Comparison of ENCODE assay signal across 36 mouse cellular contexts in the genomic region with DNA sequence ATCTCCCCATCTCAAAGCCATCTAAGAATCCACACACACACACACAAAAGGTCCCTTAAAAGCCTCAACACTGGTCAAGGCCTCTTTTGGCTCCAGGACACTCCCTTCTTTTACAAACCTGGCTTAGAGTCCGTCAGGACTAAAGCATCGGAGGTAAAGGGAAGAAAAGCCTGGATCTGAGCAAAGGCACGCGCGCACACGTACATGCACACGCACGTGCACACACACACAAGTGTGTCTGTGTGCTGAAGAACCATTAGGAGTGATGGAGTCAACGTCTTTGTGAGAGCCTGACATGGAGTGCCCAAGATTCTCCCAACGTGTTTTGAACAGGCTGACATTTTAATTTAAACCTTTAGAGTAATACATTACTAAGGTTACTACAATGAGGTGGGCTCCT. TPM values are rescaled to one million over a fixed set of nuclear protein-coding genes. Genes with fewer than 3 reads are reported as not detected.
DNase-seq lines count a peak whose midpoint lies in the region; ATAC-seq and TF ChIP-seq lines count a peak whose summit lies in the region.
"Had no signal": no experiment of that assay in that cellular context is flagged by ENCODE, and none has a peak within 500 bp of the region (broad histone marks: within the 10 kb centered on the region; RNA-seq: fewer than 3 reads in every experiment).

No protein-coding gene starts in this region.

- no peak overlapping the region for H3K4me3 ChIP-seq in forebrain, postnatal 0 days (ENCODE audit: low read depth, low read length)
- H3K4me3 ChIP-seq in forebrain, embryonic 12.5 days (replicated peaks), result no peak overlapping the region
- no peak overlapping the region for H3K4me3 ChIP-seq in neural tube, embryonic 11.5 days (ENCODE audit: low read depth, low read length)
- no peak overlapping the region for H3K4me3 ChIP-seq in embryonic facial prominence, embryonic 11.5 days (ENCODE audit: low read depth, low read length)
- no peak overlapping the region for H3K4me3 ChIP-seq in lung, postnatal 0 days (ENCODE audit: low read depth, low read length)
- H3K4me3 ChIP-seq: forebrain, embryonic 15.5 days; gastrocnemius, adult 2 months; heart, adult 2 months; heart, embryonic 13.5 days; hindbrain, embryonic 10.5 days; intestine, embryonic 15.5 days; limb, embryonic 10.5 days; limb, embryonic 15.5 days; liver, embryonic 13.5 days; midbrain, embryonic 15.5 days; myocyte had no signal

- no peaks in the 10 kb centered on the region for H3K9me3 ChIP-seq in forebrain, postnatal 0 days (ENCODE audit: low read length)
- no peaks in the 10 kb centered on the region for H3K9me3 ChIP-seq in forebrain, embryonic 12.5 days
- no peaks in the 10 kb centered on the region for H3K9me3 ChIP-seq in neural tube, embryonic 11.5 days (ENCODE audit: control insufficient read depth, low read length)
- no peaks in the 10 kb centered on the region for H3K9me3 ChIP-seq in embryonic facial prominence, embryonic 11.5 days (replicated peaks; ENCODE audit: control insufficient read depth, low read length)
- no peaks in the 10 kb centered on the region for H3K9me3 ChIP-seq in lung, postnatal 0 days (ENCODE audit: low read length)
- H3K9me3 ChIP-seq: embryonic facial prominence, embryonic 15.5 days; forebrain, embryonic 15.5 days; heart, embryonic 13.5 days; hindbrain, embryonic 10.5 days; intestine, embryonic 15.5 days; limb, embryonic 10.5 days; limb, embryonic 15.5 days; liver, embryonic 13.5 days; midbrain, embryonic 15.5 days had no signal

- peaks cover 4% of the 10 kb centered on the region; the same call in 1 of the 2 replicates for H3K4me1 ChIP-seq in forebrain, postnatal 0 days (ENCODE audit: insufficient read depth)
- H3K4me1 ChIP-seq in forebrain, embryonic 12.5 days, result peaks cover 17% of the 10 kb centered on the region
- peaks cover 5% of the 10 kb centered on the region; the same call in 1 of the 2 replicates for H3K4me1 ChIP-seq in neural tube, embryonic 11.5 days (ENCODE audit: control insufficient read depth, insufficient read depth, low read length)
- peaks cover 3% of the 10 kb centered on the region for H3K4me1 ChIP-seq in embryonic facial prominence, embryonic 11.5 days (ENCODE audit: control insufficient read depth, insufficient read depth, low read length)
- no peaks in the 10 kb centered on the region for H3K4me1 ChIP-seq in lung, postnatal 0 days (ENCODE audit: insufficient read depth, low read depth, low read length)
- H3K4me1 ChIP-seq: liver, embryonic 13.5 days had no signal

- H3K9ac ChIP-seq in forebrain, postnatal 0 days, result no peak overlapping the region
- no peak overlapping the region for H3K9ac ChIP-seq in forebrain, embryonic 12.5 days
- no peak overlapping the region for H3K9ac ChIP-seq in neural tube, embryonic 11.5 days (ENCODE audit: low read length)
- no peak overlapping the region for H3K9ac ChIP-seq in embryonic facial prominence, embryonic 11.5 days (replicated peaks; ENCODE audit: low read length)
- H3K9ac ChIP-seq in lung, postnatal 0 days (replicated peaks; ENCODE audit: low read depth), result no peak overlapping the region
- H3K9ac ChIP-seq: embryonic facial prominence, embryonic 15.5 days; forebrain, embryonic 15.5 days; heart, embryonic 13.5 days; intestine, embryonic 15.5 days; limb, embryonic 15.5 days; liver, embryonic 13.5 days; midbrain, embryonic 15.5 days had no signal

- DNase-seq in forebrain, postnatal 0 days, result peak; percentile 17
- DNase-seq in neural tube, embryonic 11.5 days (ENCODE audit: low spot score), result peak; percentile 20
- no peak for DNase-seq in neural tube, embryonic 10.5 days (ENCODE audit: extremely low spot score, low spot score)
- peak; percentile 7 for DNase-seq in embryonic facial prominence, embryonic 11.5 days (ENCODE audit: low spot score)
- no peak for DNase-seq in lung, postnatal 0 days (ENCODE audit: low spot score)
- DNase-seq in cerebellum, postnatal 4 days (ENCODE audit: low spot score in 2 of 2), result no peak
- DNase-seq: adrenal gland, postnatal 14 days; cerebellum, adult 11 months; cerebellum, adult 9-10 months; cerebellum, postnatal 36 days; gastrocnemius, adult 2 months; gastrocnemius, postnatal 36 days; heart, adult 2 months; heart, postnatal 10 days; kidney, adult 8-10 months; kidney, postnatal 10 days; layer of hippocampus, adult 9-11 months; liver, embryonic 13.5 days; lung, adult 18-20 months; lung, postnatal 10 days; spleen, adult 18-20 months; thymus, postnatal 25 days had no signal

- WGBS in forebrain, postnatal 0 days, result under 1% methylated on average over 10 of the region's 10 CpGs
- under 1% methylated on average over 10 of the region's 10 CpGs for WGBS in forebrain, embryonic 12.5 days
- WGBS in neural tube, embryonic 11.5 days, result 2% methylated on average over 10 of the region's 10 CpGs
- 6% methylated on average over 10 of the region's 10 CpGs for WGBS in embryonic facial prominence, embryonic 11.5 days
- WGBS in lung, postnatal 0 days, result 8% methylated on average over 10 of the region's 10 CpGs

- H3K27me3 ChIP-seq in forebrain, postnatal 0 days (ENCODE audit: insufficient read depth, low read length), result peaks cover 92% of the 10 kb centered on the region
- peaks cover 92% of the 10 kb centered on the region for H3K27me3 ChIP-seq in forebrain, embryonic 12.5 days
- H3K27me3 ChIP-seq in neural tube, embryonic 11.5 days (ENCODE audit: control insufficient read depth, insufficient read depth, low read length), result peaks cover 98% of the 10 kb centered on the region
- peaks cover 75% of the 10 kb centered on the region for H3K27me3 ChIP-seq in embryonic facial prominence, embryonic 11.5 days (ENCODE audit: control insufficient read depth, insufficient read depth, low read length)
- H3K27me3 ChIP-seq in lung, postnatal 0 days (replicated peaks; ENCODE audit: insufficient read depth, low read length), result peaks cover 84% of the 10 kb centered on the region

- no peak for ATAC-seq in forebrain, postnatal 0 days
- ATAC-seq in forebrain, embryonic 12.5 days (ENCODE audit: low FRiP score), result no peak
- ATAC-seq in neural tube, embryonic 11.5 days (ENCODE audit: insufficient read depth, low FRiP score, low TSS enrichment), result no peak
- ATAC-seq in embryonic facial prominence, embryonic 11.5 days (replicated peaks; ENCODE audit: insufficient number of reproducible peaks, low FRiP score, low TSS enrichment, low read depth), result no peak
- no peak for ATAC-seq in lung, postnatal 0 days
- ATAC-seq: forebrain, embryonic 15.5 days; hindbrain, postnatal 0 days; intestine, embryonic 15.5 days; midbrain, embryonic 15.5 days had no signal

- no peak overlapping the region for H3K27ac ChIP-seq in forebrain, postnatal 0 days (ENCODE audit: low read depth, low read length)
- no peak overlapping the region for H3K27ac ChIP-seq in forebrain, embryonic 12.5 days
- H3K27ac ChIP-seq in neural tube, embryonic 11.5 days (ENCODE audit: low read depth, low read length), result no peak overlapping the region
- H3K27ac ChIP-seq in embryonic facial prominence, embryonic 11.5 days (replicated peaks; ENCODE audit: low read depth, low read length), result no peak overlapping the region
- H3K27ac ChIP-seq in lung, postnatal 0 days (ENCODE audit: low read length), result no peak overlapping the region
- H3K27ac ChIP-seq: embryonic facial prominence, embryonic 15.5 days; forebrain, embryonic 15.5 days; gastrocnemius, adult 2 months; heart, adult 2 months; heart, embryonic 13.5 days; hindbrain, embryonic 10.5 days; hindbrain, postnatal 0 days; intestine, embryonic 15.5 days; limb, embryonic 10.5 days; limb, embryonic 15.5 days; liver, embryonic 13.5 days; macrophage; midbrain, embryonic 15.5 days had no signal

- H3K4me2 ChIP-seq in forebrain, postnatal 0 days (ENCODE audit: low read depth), result no peak overlapping the region
- no peak overlapping the region for H3K4me2 ChIP-seq in forebrain, embryonic 12.5 days
- no peak overlapping the region for H3K4me2 ChIP-seq in neural tube, embryonic 11.5 days (ENCODE audit: low read depth)
- H3K4me2 ChIP-seq in embryonic facial prominence, embryonic 11.5 days (ENCODE audit: low read depth, low read length), result no peak overlapping the region
- H3K4me2 ChIP-seq in lung, postnatal 0 days (replicated peaks; ENCODE audit: low read depth, low read length), result no peak overlapping the region
- H3K4me2 ChIP-seq: forebrain, embryonic 15.5 days; heart, embryonic 13.5 days; intestine, embryonic 15.5 days; limb, embryonic 15.5 days; liver, embryonic 13.5 days; midbrain, embryonic 15.5 days had no signal

- no peak for TF ChIP-seq CTCF in forebrain, postnatal 0 days (IDR thresholded peaks at IDR 0.05; ENCODE audit: low read depth)
- no peak for TF ChIP-seq CTCF in lung, postnatal 0 days (IDR thresholded peaks at IDR 0.05)

- no peak for TF ChIP-seq EP300 in lung, postnatal 0 days (IDR thresholded peaks at IDR 0.05)

- no peaks in the 10 kb centered on the region for H3K36me3 ChIP-seq in forebrain, postnatal 0 days (ENCODE audit: insufficient read depth)
- H3K36me3 ChIP-seq in forebrain, embryonic 12.5 days (replicated peaks), result no peaks in the 10 kb centered on the region
- no peaks in the 10 kb centered on the region for H3K36me3 ChIP-seq in neural tube, embryonic 11.5 days (ENCODE audit: control insufficient read depth, insufficient read depth, low read length)
- H3K36me3 ChIP-seq in embryonic facial prominence, embryonic 11.5 days (replicated peaks; ENCODE audit: control insufficient read depth, insufficient read depth, low read depth, low read length), result no peaks in the 10 kb centered on the region
- no peaks in the 10 kb centered on the region for H3K36me3 ChIP-seq in lung, postnatal 0 days (ENCODE audit: insufficient read depth, low read length)
- H3K36me3 ChIP-seq: embryonic facial prominence, embryonic 15.5 days; forebrain, embryonic 15.5 days; heart, embryonic 13.5 days; hindbrain, embryonic 10.5 days; intestine, embryonic 15.5 days; limb, embryonic 10.5 days; limb, embryonic 15.5 days; liver, embryonic 13.5 days; midbrain, embryonic 15.5 days had no signal

RNA-seq across cellular contexts. Expression of a gene that starts 8.7 kb away (rescaled TPM):
- total RNA-seq in forebrain, postnatal 0 days (2014; rRNA removed), result 2.1 and 10.5 TPM in 2 replicates
- 2.5 and 7.2 TPM in 2 replicates for polyA plus RNA-seq in forebrain, postnatal 0 days (2015; fragmentation: Nextera tagmentation; extraction: Ambion mirVana)
- 15.9 and 28.3 TPM in 2 replicates for polyA plus RNA-seq in forebrain, embryonic 12.5 days (2016; fragmentation: Nextera tagmentation; extraction: Ambion mirVana)
- 16.1 and 19.1 TPM in 2 replicates for polyA plus RNA-seq in neural tube, embryonic 11.5 days (2014; fragmentation: Nextera tagmentation; extraction: Ambion mirVana)
- 35.6 and 41.4 TPM in 2 replicates for polyA plus RNA-seq in embryonic facial prominence, embryonic 11.5 days (2014; fragmentation: Nextera tagmentation; extraction: Ambion mirVana)
- polyA plus RNA-seq in lung, postnatal 0 days (2015; fragmentation: Nextera tagmentation; extraction: Ambion mirVana), result 1.5 and 1.8 TPM in 2 replicates
- total RNA-seq: adrenal gland, postnatal 14 days; left cerebral cortex, postnatal 10 days; megakaryocyte-erythroid progenitor cell, adult 5-6 weeks had no signal
- polyA plus RNA-seq: macrophage had no signal

Comparison
In these comparisons a context has a peak if more than half of its experiments do, and no peak if none do; other contexts are left out.
1. DNase-seq: peak in forebrain, postnatal 0 days (single experiment), neural tube, embryonic 11.5 days (single experiment) and embryonic facial prominence, embryonic 11.5 days (single experiment); none in neural tube, embryonic 10.5 days (single experiment), lung, postnatal 0 days (single experiment) and cerebellum, postnatal 4 days (0 of 2).